Mouse (Mus musculus) regulatory T cell (primary cell): ENCODE results near the gene Ssb.

Experiments used
- in situ Hi-C: fragments of 300-600 bp; cut with MboI, MseI; formaldehyde crosslinking; loops from one replicate; pipeline ENCODE4 v1.15.1; 2025; ENCODE audit warnings: high pct_unique_total_duplicates

Gene Ssb

GRCm38 (mm10) chr2:69861485-69862091 lies at the start of gene Ssb:
TSS of gene Ssb (plus strand) at chr2:69861562.
- in situ Hi-C loops = no loop called here

GRCm38 (mm10) chr2:69816575-69816974 lies 44.8 kb upstream of the Ssb start:
- in situ Hi-C loops = no loop called here

GRCm38 (mm10) chr2:69818350-69819085 lies 42.8 kb upstream of the Ssb start:
- in situ Hi-C loops = no loop called here

- in situ Hi-C loops = no loop called here
These were observed 41.2 kb upstream of the Ssb start for GRCm38 (mm10) chr2:69820201-69820600.

GRCm38 (mm10) chr2:69821711-69822110 lies 39.7 kb upstream of the Ssb start, which contains the start of gene Klhl23:
TSS of gene Klhl23 (plus strand) at chr2:69821944.
- in situ Hi-C loops = no loop called here

- in situ Hi-C loops = no loop called here
These were observed 38.8 kb upstream of the Ssb start for GRCm38 (mm10) chr2:69822361-69823128.

GRCm38 (mm10) chr2:69823129-69823677 lies 38.2 kb upstream of the Ssb start:
- in situ Hi-C loops = no loop called here

GRCm38 (mm10) chr2:69825898-69826297 lies 35.5 kb upstream of the Ssb start:
- in situ Hi-C loops = no loop called here

GRCm38 (mm10) chr2:69826380-69826779 lies 35.0 kb upstream of the Ssb start:
- in situ Hi-C loops = no loop called here

GRCm38 (mm10) chr2:69828031-69828430 lies 33.3 kb upstream of the Ssb start:
- in situ Hi-C loops = no loop called here

- in situ Hi-C loops = no loop called here
These were observed 31.7 kb upstream of the Ssb start for GRCm38 (mm10) chr2:69829680-69830079.

GRCm38 (mm10) chr2:69830116-69830515 lies 31.2 kb upstream of the Ssb start:
- in situ Hi-C loops = no loop called here

GRCm38 (mm10) chr2:69837244-69837967 lies 24.0 kb upstream of the Ssb start:
- in situ Hi-C loops = no loop called here

GRCm38 (mm10) chr2:69837996-69838395 lies 23.4 kb upstream of the Ssb start:
- in situ Hi-C loops = no loop called here

GRCm38 (mm10) chr2:69838707-69839106 lies 22.7 kb upstream of the Ssb start:
- in situ Hi-C loops = no loop called here

GRCm38 (mm10) chr2:69840261-69840660 lies 21.1 kb upstream of the Ssb start:
- in situ Hi-C loops = no loop called here

GRCm38 (mm10) chr2:69849215-69849614 lies 12.1 kb upstream of the Ssb start:
- in situ Hi-C loops = no loop called here

- in situ Hi-C loops = loop anchor here (5.0 kb wide), 1 partner anchor 54 kb away; no protein-coding TSS in a partner anchor
These were observed 9.8 kb upstream of the Ssb start for GRCm38 (mm10) chr2:69851427-69852058.

- in situ Hi-C loops = loop anchor here (5.0 kb wide), 1 partner anchor 101 kb away; no protein-coding TSS in a partner anchor
These were observed 5.0 kb upstream of the Ssb start for GRCm38 (mm10) chr2:69856392-69856791.

GRCm38 (mm10) chr2:69857882-69858281 lies 3.5 kb upstream of the Ssb start:
- in situ Hi-C loops = loop anchor here (5.0 kb wide), 1 partner anchor 99 kb away; no protein-coding TSS in a partner anchor

GRCm38 (mm10) chr2:69860972-69861452 lies 350 bp upstream of the Ssb start:
- in situ Hi-C loops = no loop called here
